Mouse (Mus musculus) hindbrain, embryonic 16.5 days (tissue): ENCODE measurements at regions not wholly inside any gene's neighbourhood (a gene's known extent, or its start where the extent isn't known, plus 50 kb on each side); places are given as distances from the start of the nearest gene placed in this dataset.

Experiments used
- ATAC-seq: fragments of 200-750 bp; cut with Nextera tagmentation; 2 replicates; pipeline ENCODE4 v1.8.0; 2017; ENCODE audit warnings: moderate TSS enrichment, moderate library complexity
- H3K27ac ChIP-seq: fragments of 300-500 bp; sonication (generic); 2 replicates; pipeline ENCODE4 v1.5.1; 2014; ENCODE audit warnings: low read depth, mild to moderate bottlenecking, control low read depth, low read length, moderate library complexity
- H3K27me3 ChIP-seq: fragments of 300-500 bp; sonication (generic); replicated peaks from 2 replicates; pipeline ENCODE4 v1.6.1; 2014; ENCODE audit warnings: low read length; ENCODE audit not compliant: control insufficient read depth, insufficient read depth
- H3K36me3 ChIP-seq: fragments of 300-500 bp; sonication (generic); 2 replicates; pipeline ENCODE4 v1.6.1; 2014; ENCODE audit warnings: mild to moderate bottlenecking, low read length, moderate library complexity, mixed read lengths; ENCODE audit not compliant: control insufficient read depth, insufficient read depth
- H3K4me1 ChIP-seq: fragments of 300-500 bp; sonication (generic); 2 replicates; pipeline ENCODE4 v1.6.1; 2014; ENCODE audit warnings: low read depth, low read length; ENCODE audit not compliant: control insufficient read depth, insufficient read depth
- H3K4me2 ChIP-seq: fragments of 300-500 bp; sonication (generic); 2 replicates; pipeline ENCODE4 v1.6.1; 2014; ENCODE audit warnings: mild to moderate bottlenecking, low read length, control low read depth, moderate library complexity
- H3K4me3 ChIP-seq: fragments of 300-500 bp; sonication (generic); 2 replicates; pipeline ENCODE4 v1.5.1; 2014; ENCODE audit warnings: mild to moderate bottlenecking, low read length, control low read depth, moderate library complexity
- H3K9ac ChIP-seq: fragments of 300-500 bp; sonication (generic); 2 replicates; pipeline ENCODE4 v1.6.1; 2014; ENCODE audit warnings: low read depth, mild to moderate bottlenecking, control low read depth, low read length, moderate library complexity
- H3K9me3 ChIP-seq: fragments of 300-500 bp; sonication (generic); 2 replicates; pipeline ENCODE4 v1.6.1; 2014; ENCODE audit warnings: mild to moderate bottlenecking, low read length, moderate library complexity; ENCODE audit not compliant: control insufficient read depth
- WGBS: fragments of 180-500 bp; shearing (Covaris S2); extraction: QIAGEN DNeasy Blood & Tissue Kit; methylation state at CpG from one replicate; pipeline ENCODE4 v1.1.7; 2014; 5-methylcytosine and 5-hydroxymethylcytosine counted together

GRCm38 (mm10) chr15:52536594-52536993 is 1348.1 kb upstream of the Gm7489 start:
- H3K4me3 ChIP-seq: no peak overlapping the region
- no peaks in the 10 kb centered on the region for H3K9me3 ChIP-seq

GRCm38 (mm10) chr15:52558682-52559081 is 1326.0 kb upstream of the Gm7489 start:
- no peak overlapping the region for H3K4me2 ChIP-seq
- no peak overlapping the region for H3K27ac ChIP-seq
- no peaks in the 10 kb centered on the region for H3K4me1 ChIP-seq
- no peaks in the 10 kb centered on the region for H3K27me3 ChIP-seq
- H3K36me3 ChIP-seq: no peaks in the 10 kb centered on the region
- H3K9me3 ChIP-seq: no peaks in the 10 kb centered on the region
- H3K4me3 ChIP-seq: no peak overlapping the region
- H3K9ac ChIP-seq: no peak overlapping the region
- ATAC-seq: no peak

More at GRCm38 (mm10) chr15:52536594-52536993, 1348.1 kb upstream of the Gm7489 start:
- H3K4me2 ChIP-seq: no peak overlapping the region
- no peaks in the 10 kb centered on the region for H3K4me1 ChIP-seq
- 83% methylated on average over 2 of the region's 2 CpGs for WGBS
- no peak overlapping the region for H3K9ac ChIP-seq
- no peak for ATAC-seq
- H3K36me3 ChIP-seq: no peaks in the 10 kb centered on the region
- H3K27me3 ChIP-seq: no peaks in the 10 kb centered on the region
- no peak overlapping the region for H3K27ac ChIP-seq

- H3K27ac ChIP-seq: no peak overlapping the region
- H3K36me3 ChIP-seq: no peaks in the 10 kb centered on the region
- 93% methylated on average over 1 of the region's 1 CpGs for WGBS
- no peak for ATAC-seq
- no peaks in the 10 kb centered on the region for H3K9me3 ChIP-seq
- H3K4me3 ChIP-seq: no peak overlapping the region
- H3K4me1 ChIP-seq: no peaks in the 10 kb centered on the region
- no peak overlapping the region for H3K9ac ChIP-seq
- H3K27me3 ChIP-seq: no peaks in the 10 kb centered on the region; the same call in 1 of the 2 replicates
- no peak overlapping the region for H3K4me2 ChIP-seq
Observed at GRCm38 (mm10) chr15:52564078-52564477, 1320.6 kb upstream of the Gm7489 start.

- no peak for ATAC-seq
- Histone ChIP-seq H3K4me3 (no peak overlapping the region), H3K4me1 (no peaks in the 10 kb centered on the region), H3K9ac (no peak overlapping the region), H3K27ac (no peak overlapping the region), H3K36me3 (no peaks in the 10 kb centered on the region), H3K4me2 (no peak overlapping the region), H3K9me3 (no peaks in the 10 kb centered on the region), H3K27me3 (no peaks in the 10 kb centered on the region; the same call in 1 of the 2 replicates)
- 84% methylated on average over 5 of the region's 5 CpGs for WGBS
Observed at GRCm38 (mm10) chr15:52565449-52565851, 1319.3 kb upstream of the Gm7489 start.

GRCm38 (mm10) chr15:52570256-52570655 is 1314.5 kb upstream of the Gm7489 start:
- Histone ChIP-seq H3K4me2 (no peak overlapping the region), H3K4me3 (no peak overlapping the region), H3K4me1 (no peaks in the 10 kb centered on the region), H3K9me3 (no peaks in the 10 kb centered on the region), H3K27me3 (no peaks in the 10 kb centered on the region; the same call in 1 of the 2 replicates), H3K27ac (no peak overlapping the region), H3K9ac (no peak overlapping the region), H3K36me3 (no peaks in the 10 kb centered on the region)
- WGBS: 98% methylated on average over 1 of the region's 1 CpGs
- no peak for ATAC-seq

GRCm38 (mm10) chr15:52577614-52578013 is 1307.1 kb upstream of the Gm7489 start:
- WGBS: 89% methylated on average over 2 of the region's 2 CpGs
- Histone ChIP-seq H3K27me3 (no peaks in the 10 kb centered on the region), H3K27ac (no peak overlapping the region), H3K9ac (no peak overlapping the region), H3K36me3 (no peaks in the 10 kb centered on the region), H3K4me1 (no peaks in the 10 kb centered on the region), H3K4me2 (no peak overlapping the region), H3K9me3 (no peaks in the 10 kb centered on the region), H3K4me3 (no peak overlapping the region)
- no peak for ATAC-seq

- Histone ChIP-seq H3K27me3 (no peaks in the 10 kb centered on the region), H3K27ac (no peak overlapping the region), H3K4me3 (no peak overlapping the region), H3K4me1 (no peaks in the 10 kb centered on the region), H3K9me3 (no peaks in the 10 kb centered on the region), H3K4me2 (no peak overlapping the region), H3K9ac (no peak overlapping the region), H3K36me3 (no peaks in the 10 kb centered on the region)
- ATAC-seq: peak; percentile 48; the same call in 1 of the 2 replicates
- whole genome bisulfite sequencing: 20% methylated on average over 4 of the region's 4 CpGs
Observed at GRCm38 (mm10) chr15:52589391-52589790, 1295.3 kb upstream of the Gm7489 start.

- no peaks in the 10 kb centered on the region for H3K4me1 ChIP-seq
- no peak overlapping the region for H3K4me2 ChIP-seq
- ATAC-seq: no peak
- no peak overlapping the region for H3K9ac ChIP-seq
- no peak overlapping the region for H3K27ac ChIP-seq
- H3K36me3 ChIP-seq: no peaks in the 10 kb centered on the region
- H3K4me3 ChIP-seq: no peak overlapping the region
- H3K9me3 ChIP-seq: no peaks in the 10 kb centered on the region
- no peaks in the 10 kb centered on the region for H3K27me3 ChIP-seq
Observed at GRCm38 (mm10) chr15:52599511-52599910, 1285.2 kb upstream of the Gm7489 start.

GRCm38 (mm10) chr15:52599957-52600356 is 1284.7 kb upstream of the Gm7489 start:
- no peaks in the 10 kb centered on the region for H3K4me1 ChIP-seq
- no peaks in the 10 kb centered on the region for H3K27me3 ChIP-seq
- H3K9ac ChIP-seq: no peak overlapping the region
- WGBS: 69% methylated on average over 2 of the region's 2 CpGs
- H3K9me3 ChIP-seq: no peaks in the 10 kb centered on the region
- H3K36me3 ChIP-seq: no peaks in the 10 kb centered on the region
- H3K4me2 ChIP-seq: no peak overlapping the region
- no peak overlapping the region for H3K4me3 ChIP-seq
- no peak for ATAC-seq
- H3K27ac ChIP-seq: no peak overlapping the region

GRCm38 (mm10) chr15:52639790-52640189 is 1244.9 kb upstream of the Gm7489 start:
- Histone ChIP-seq H3K27ac (no peak overlapping the region), H3K36me3 (no peaks in the 10 kb centered on the region), H3K27me3 (no peaks in the 10 kb centered on the region), H3K9me3 (no peaks in the 10 kb centered on the region), H3K4me3 (no peak overlapping the region), H3K4me2 (no peak overlapping the region), H3K4me1 (no peaks in the 10 kb centered on the region), H3K9ac (no peak overlapping the region)
- ATAC-seq: no peak
- 84% methylated on average over 3 of the region's 3 CpGs for WGBS
